Mouse (Mus musculus): Measurements from ENCODE around the gene Nkx3-2. TPM values are rescaled to one million over a fixed set of nuclear protein-coding genes. Genes with fewer than 3 reads are reported as not detected.

The Nkx3-2 gene
- polyA plus RNA-seq, 1 experiment: not detected

DNA sequence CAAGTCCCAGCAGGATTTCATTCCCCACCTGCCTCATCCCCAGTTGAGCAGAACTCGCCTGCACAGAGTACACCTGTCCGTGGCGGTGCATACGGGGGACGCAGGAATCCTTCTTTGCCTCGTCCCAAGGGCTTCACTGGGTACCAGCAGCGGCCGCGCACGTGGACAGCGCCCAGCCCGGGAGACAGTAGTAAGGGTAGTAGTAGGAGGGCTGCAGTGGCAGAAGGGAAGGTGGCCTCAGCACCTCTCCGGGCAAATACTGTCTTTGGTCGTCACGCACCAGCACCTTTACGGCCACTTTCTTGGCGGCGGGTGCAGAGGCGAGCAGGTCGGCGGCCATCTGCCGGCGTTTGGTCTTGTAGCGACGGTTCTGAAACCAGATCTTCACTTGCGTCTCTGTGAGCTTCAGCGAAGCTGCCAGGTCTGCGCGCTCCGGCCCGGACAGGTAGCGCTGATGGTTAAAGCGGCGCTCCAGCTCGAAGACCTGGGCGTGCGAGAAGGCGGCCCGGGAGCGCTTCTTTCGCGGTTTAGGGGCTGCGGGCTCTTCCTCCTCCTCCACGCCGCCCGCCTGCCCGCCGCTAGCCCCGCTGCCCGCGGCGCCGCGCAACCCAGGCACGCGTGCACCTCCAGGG, 2.7 kb downstream of the Nkx3-2 start:
- no peak for DNase-seq (ENCODE audit: low read depth)
- TF ChIP-seq CTCF (IDR thresholded peaks at IDR 0.05; ENCODE audit: borderline replicate concordance, extremely low read depth, insufficient read depth, insufficient read length) (no peak), POLR2A (IDR thresholded peaks at IDR 0.05; ENCODE audit: borderline replicate concordance, extremely low read depth, insufficient read depth, insufficient read length, poor library complexity, severe bottlenecking) (no peak)

DNA sequence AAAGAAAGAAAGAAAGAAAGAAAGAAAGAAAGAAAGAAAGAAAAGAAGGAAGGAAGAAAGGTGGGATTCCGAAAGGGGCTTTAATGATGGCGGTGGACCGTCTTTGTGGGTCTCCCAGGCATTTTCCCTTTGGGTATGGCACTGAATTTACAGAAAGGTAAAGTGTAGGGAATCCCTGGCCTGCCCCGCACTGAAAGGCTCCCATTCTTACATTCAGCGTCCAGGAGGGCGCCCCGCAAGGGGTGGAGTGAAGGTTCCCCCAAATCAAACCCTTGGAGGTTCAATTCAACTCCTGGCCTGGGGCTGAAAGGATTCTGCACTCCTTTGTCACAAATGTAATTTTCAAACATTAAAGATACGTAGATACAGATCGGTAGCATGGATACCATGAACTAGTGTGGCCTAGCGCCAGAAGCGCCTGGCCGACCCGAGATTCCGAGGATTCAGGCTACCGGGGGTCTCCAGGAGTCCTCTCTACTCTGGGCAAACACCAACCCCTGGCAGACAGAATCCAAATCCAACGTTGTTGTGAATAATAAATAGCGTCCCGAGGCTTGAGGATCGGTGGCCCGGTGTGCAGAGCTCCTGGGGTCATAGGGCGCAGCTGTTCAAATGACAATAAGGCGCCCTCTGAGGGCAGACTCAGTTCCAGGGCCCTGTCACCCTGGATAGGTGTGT, 3.3 kb downstream of the Nkx3-2 start:
- TF ChIP-seq CTCF (IDR thresholded peaks at IDR 0.05; ENCODE audit: borderline replicate concordance, extremely low read depth, insufficient read depth, insufficient read length): no peak
- no peak for TF ChIP-seq POLR2A (IDR thresholded peaks at IDR 0.05; ENCODE audit: borderline replicate concordance, extremely low read depth, insufficient read depth, insufficient read length, poor library complexity, severe bottlenecking)
- no peak for DNase-seq (ENCODE audit: low read depth)

GRCm38 (mm10) chr5:41760071-41760470, 4.2 kb downstream of the Nkx3-2 start:
- no peak for TF ChIP-seq POLR2A (IDR thresholded peaks at IDR 0.05; ENCODE audit: borderline replicate concordance, extremely low read depth, insufficient read depth, insufficient read length, poor library complexity, severe bottlenecking)
- no peak for TF ChIP-seq CTCF (IDR thresholded peaks at IDR 0.05; ENCODE audit: borderline replicate concordance, extremely low read depth, insufficient read depth, insufficient read length)

GRCm38 (mm10) chr5:41758671-41759639, 5.3 kb downstream of the Nkx3-2 start:
- no peak for DNase-seq (ENCODE audit: low read depth)
- TF ChIP-seq CTCF (IDR thresholded peaks at IDR 0.05; ENCODE audit: borderline replicate concordance, extremely low read depth, insufficient read depth, insufficient read length): no peak
- no peak for TF ChIP-seq POLR2A (IDR thresholded peaks at IDR 0.05; ENCODE audit: borderline replicate concordance, extremely low read depth, insufficient read depth, insufficient read length, poor library complexity, severe bottlenecking)

More at GRCm38 (mm10) chr5:41760071-41760470, 4.2 kb downstream of the Nkx3-2 start:
- no peak for DNase-seq (ENCODE audit: low read depth)

DNA sequence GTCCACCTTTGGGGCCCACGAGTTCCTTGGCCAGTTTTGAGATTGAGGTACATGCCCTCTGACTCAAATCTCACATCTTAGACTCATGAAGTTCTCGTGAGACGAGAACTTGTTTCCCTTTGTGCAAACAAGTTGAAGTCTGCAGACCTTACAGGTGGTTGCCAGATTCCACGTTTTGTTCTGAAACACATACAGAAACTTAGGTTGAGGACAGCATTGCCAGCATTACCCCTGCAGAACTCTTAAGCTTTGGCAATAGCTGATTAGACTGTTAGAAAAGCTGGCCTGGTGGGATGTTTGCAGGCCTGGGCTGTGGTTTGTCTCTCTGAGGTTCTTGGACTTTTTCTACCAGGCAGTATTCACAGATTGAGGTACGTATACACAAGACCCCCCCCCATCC, 7.0 kb downstream of the Nkx3-2 start:
- DNase-seq (ENCODE audit: low read depth): no peak

GRCm38 (mm10) chr5:41756396-41756795, 7.9 kb downstream of the Nkx3-2 start:
- TF ChIP-seq CTCF (IDR thresholded peaks at IDR 0.05; ENCODE audit: borderline replicate concordance, extremely low read depth, insufficient read depth, insufficient read length) (no peak), POLR2A (IDR thresholded peaks at IDR 0.05; ENCODE audit: borderline replicate concordance, extremely low read depth, insufficient read depth, insufficient read length, poor library complexity, severe bottlenecking) (no peak)
- DNase-seq (ENCODE audit: low read depth): no peak

More for the DNA sequence above, 7.0 kb downstream of the Nkx3-2 start:
- TF ChIP-seq POLR2A (IDR thresholded peaks at IDR 0.05; ENCODE audit: borderline replicate concordance, extremely low read depth, insufficient read depth, insufficient read length, poor library complexity, severe bottlenecking) (no peak), CTCF (IDR thresholded peaks at IDR 0.05; ENCODE audit: borderline replicate concordance, extremely low read depth, insufficient read depth, insufficient read length) (no peak)

DNA sequence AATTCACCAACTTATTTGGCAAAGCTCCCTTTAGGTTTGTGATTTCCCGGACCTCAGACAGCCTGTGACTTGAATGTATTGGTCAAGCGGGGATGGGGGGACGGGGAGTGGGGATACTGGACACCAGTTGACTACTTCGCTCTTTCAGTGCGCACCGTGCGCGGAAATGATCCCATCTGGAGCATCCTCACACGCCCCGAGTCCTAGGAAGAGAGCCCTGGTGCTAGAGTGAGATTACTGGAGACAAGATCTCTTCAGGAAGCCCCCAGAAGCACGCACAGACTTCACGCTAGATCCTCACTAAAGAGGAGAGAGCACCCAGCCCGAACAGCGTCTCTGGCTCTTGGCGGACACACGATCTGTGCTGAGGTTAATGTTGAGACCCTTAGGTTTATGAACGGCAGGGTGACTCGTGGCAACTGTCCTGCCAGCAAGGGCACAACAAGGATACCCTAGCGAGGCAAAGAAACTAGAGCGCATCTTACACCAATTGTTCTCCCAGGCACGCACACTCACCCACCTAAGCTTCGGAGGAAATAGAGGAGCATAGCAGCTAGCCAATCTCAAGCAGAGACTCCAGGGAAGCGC, 8.8 kb downstream of the Nkx3-2 start:
- peak; percentile 23 for DNase-seq (ENCODE audit: low read depth)
- no peak for TF ChIP-seq CTCF (IDR thresholded peaks at IDR 0.05; ENCODE audit: borderline replicate concordance, extremely low read depth, insufficient read depth, insufficient read length)

- peak; percentile 15 for DNase-seq (ENCODE audit: low read depth)
- TF ChIP-seq POLR2A (IDR thresholded peaks at IDR 0.05; ENCODE audit: borderline replicate concordance, extremely low read depth, insufficient read depth, insufficient read length, poor library complexity, severe bottlenecking): no peak
These were observed 9.5 kb downstream of the Nkx3-2 start for GRCm38 (mm10) chr5:41754836-41755235.

- DNase-seq (ENCODE audit: low read depth): no peak
These were observed 10.0 kb downstream of the Nkx3-2 start for GRCm38 (mm10) chr5:41754226-41754775.

DNA sequence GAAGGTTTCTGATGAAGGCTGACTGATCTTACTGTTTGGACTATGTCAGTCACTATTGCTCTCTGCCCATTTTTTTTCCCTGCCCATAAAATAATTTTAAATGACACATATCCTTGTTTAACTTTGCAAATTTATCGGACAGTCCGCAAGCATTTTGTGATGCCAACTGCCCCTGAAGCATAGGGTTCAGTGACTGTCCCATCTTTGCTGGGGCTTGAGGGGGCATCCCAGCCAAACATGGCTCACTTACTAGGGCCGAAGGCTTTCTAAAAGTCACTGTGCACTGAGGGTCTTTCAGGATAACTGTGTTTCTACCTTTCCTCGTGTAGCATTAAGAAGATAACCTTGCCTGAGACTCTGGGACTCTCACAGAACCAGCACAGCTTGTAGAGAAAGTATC, 11.6 kb downstream of the Nkx3-2 start:
- TF ChIP-seq CTCF (IDR thresholded peaks at IDR 0.05; ENCODE audit: borderline replicate concordance, extremely low read depth, insufficient read depth, insufficient read length) (no peak), POLR2A (IDR thresholded peaks at IDR 0.05; ENCODE audit: borderline replicate concordance, extremely low read depth, insufficient read depth, insufficient read length, poor library complexity, severe bottlenecking) (no peak)
- DNase-seq (ENCODE audit: low read depth): no peak

More at GRCm38 (mm10) chr5:41754226-41754775, 10.0 kb downstream of the Nkx3-2 start:
- TF ChIP-seq POLR2A (IDR thresholded peaks at IDR 0.05; ENCODE audit: borderline replicate concordance, extremely low read depth, insufficient read depth, insufficient read length, poor library complexity, severe bottlenecking): no peak
- no peak for TF ChIP-seq CTCF (IDR thresholded peaks at IDR 0.05; ENCODE audit: borderline replicate concordance, extremely low read depth, insufficient read depth, insufficient read length)
